Mouse (Mus musculus) cerebellum, adult 2 months (tissue): ENCODE measurements around the gene Slc50a1. TPM values are rescaled to one million over a fixed set of nuclear protein-coding genes. Genes with fewer than 3 reads are reported as not detected.

ENCODE experiments used
- DNase-seq, 2 experiments: peaks; one replicate each; pipeline ENCODE4 v3.0.0; 2021
- H3K27ac ChIP-seq: fragments of 200-500 bp; 2 replicates; pipeline ENCODE4 v1.5.1; 2012; ENCODE audit warnings: low read length, control low read depth, inconsistent platforms; ENCODE audit not compliant: insufficient read depth
- H3K27me3 ChIP-seq: fragments of 200-500 bp; 2 replicates; pipeline ENCODE4 v1.6.1; 2012; ENCODE audit warnings: inconsistent platforms, mild to moderate bottlenecking, low read length, moderate library complexity; ENCODE audit not compliant: control insufficient read depth, insufficient read depth
- H3K4me1 ChIP-seq: fragments of 200-500 bp; 2 replicates; pipeline ENCODE4 v1.6.1; 2011; ENCODE audit warnings: low read length; ENCODE audit not compliant: control insufficient read depth, insufficient read depth
- H3K4me3 ChIP-seq: fragments of 200-500 bp; replicated peaks from 2 replicates; pipeline ENCODE3; 2011; ENCODE audit warnings: mild to moderate bottlenecking, low read depth, low read length, control low read depth; ENCODE audit not compliant: insufficient read depth
- CTCF ChIP-seq: fragments of 200-500 bp; IDR thresholded peaks from 2 replicates; pipeline ENCODE4 v1.5.1; 2011; ENCODE audit warnings: low read depth, mild to moderate bottlenecking, control low read depth, low read length, moderate library complexity, borderline replicate concordance; ENCODE audit not compliant: insufficient read depth
- POLR2A ChIP-seq: fragments of 200-500 bp; IDR thresholded peaks from 2 replicates; pipeline ENCODE4 v1.6.1; 2011; ENCODE audit warnings: low read length, control low read depth, borderline replicate concordance; ENCODE audit not compliant: insufficient read depth
- WGBS: fragments of 180-500 bp; shearing (Covaris S2); methylation state at CpG from one replicate; pipeline ENCODE4 v1.1.7; 2018; 5-methylcytosine and 5-hydroxymethylcytosine counted together
- polyA plus RNA-seq: library from polyadenylated mRNA; depleted of rRNA; stranded (reverse); fragments of >200 nt; gene quantifications from 2 replicates; pipeline ENCODE4 v1.2.3, GENCODE M21; 2012

Slc50a1 gene
- polyA plus RNA-seq, 1 experiment = 122 TPM

GRCm38 (mm10) chr3:89291874-89292273 is 21.5 kb upstream of the Slc50a1 start:
- Histone ChIP-seq H3K4me3 (no peak overlapping the region), H3K4me1 (no peaks in the 10 kb centered on the region), H3K27ac (no peak overlapping the region), H3K27me3 (no peaks in the 10 kb centered on the region)
- TF ChIP-seq CTCF (no peak), POLR2A (no peak)
- DNase-seq = no peak
- 73% methylated on average over 10 of the region's 10 CpGs for WGBS

DNA sequence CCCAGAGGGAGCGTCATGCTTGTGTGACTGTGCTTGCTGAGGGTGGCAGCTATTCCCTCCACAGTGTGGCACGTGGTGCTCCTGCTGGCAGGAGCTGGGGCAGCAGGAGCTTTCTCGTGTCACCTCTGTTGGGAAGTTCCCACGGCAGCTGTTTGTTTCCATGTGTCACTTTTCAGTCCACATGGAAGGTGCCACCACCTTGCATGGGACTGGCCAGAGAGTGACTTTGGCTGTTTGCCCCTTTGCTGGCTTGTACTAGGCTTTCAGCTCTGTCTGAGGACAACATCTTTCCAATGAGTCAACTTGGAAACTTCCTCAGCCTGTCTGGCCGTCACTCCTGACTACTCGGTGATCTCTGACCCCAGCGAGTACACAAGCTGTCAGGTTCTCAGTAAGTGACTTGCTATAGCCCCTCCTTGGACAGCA is 18.1 kb upstream of the Slc50a1 start:
- H3K4me3 ChIP-seq = no peak overlapping the region
- no peak for TF ChIP-seq CTCF
- no peak for TF ChIP-seq POLR2A
- H3K27ac ChIP-seq = no peak overlapping the region
- no peak for DNase-seq
- H3K27me3 ChIP-seq = no peaks in the 10 kb centered on the region
- WGBS = 30% methylated on average over 7 of the region's 7 CpGs
- H3K4me1 ChIP-seq = no peaks in the 10 kb centered on the region

GRCm38 (mm10) chr3:89287286-89287685 is 16.9 kb upstream of the Slc50a1 start:
- no peak for TF ChIP-seq CTCF
- no peak for TF ChIP-seq POLR2A
- no peak for DNase-seq
- 70% methylated on average over 5 of the region's 5 CpGs for WGBS
- no peak overlapping the region for H3K27ac ChIP-seq
- H3K4me1 ChIP-seq = no peaks in the 10 kb centered on the region
- H3K27me3 ChIP-seq = no peaks in the 10 kb centered on the region
- H3K4me3 ChIP-seq = no peak overlapping the region

DNA sequence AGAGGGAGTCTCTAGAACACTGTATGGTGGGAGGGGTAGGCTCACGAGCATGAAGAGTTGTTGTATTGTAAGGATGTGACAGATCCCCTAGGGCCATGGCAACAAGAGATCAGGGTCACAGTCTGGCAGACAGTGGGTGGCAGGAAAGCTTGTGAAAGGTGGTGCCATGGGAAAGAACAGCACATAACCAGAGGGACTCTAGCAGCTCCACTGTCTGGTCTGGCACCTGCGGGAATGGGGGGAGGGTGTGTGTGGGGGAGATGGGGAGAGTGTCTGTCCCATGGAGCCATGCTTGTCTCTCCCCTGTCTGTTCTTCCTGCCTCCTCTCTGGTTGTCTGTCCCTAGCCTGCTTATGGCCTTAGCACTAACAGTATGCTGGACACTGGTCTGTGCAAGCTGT is 15.2 kb upstream of the Slc50a1 start:
- Histone ChIP-seq H3K4me1 (no peaks in the 10 kb centered on the region), H3K27ac (no peak overlapping the region), H3K4me3 (no peak overlapping the region), H3K27me3 (no peaks in the 10 kb centered on the region)
- TF ChIP-seq CTCF (no peak), POLR2A (no peak)
- DNase-seq = no peak
- WGBS = 48% methylated on average over 2 of the region's 2 CpGs

- Histone ChIP-seq H3K27ac (no peak overlapping the region), H3K27me3 (no peaks in the 10 kb centered on the region), H3K4me1 (no peaks in the 10 kb centered on the region), H3K4me3 (no peak overlapping the region)
- 74% methylated on average over 3 of the region's 3 CpGs for WGBS
- TF ChIP-seq CTCF (no peak), POLR2A (no peak)
- no peak for DNase-seq
Measured at GRCm38 (mm10) chr3:89284261-89284660, 13.9 kb upstream of the Slc50a1 start.

GRCm38 (mm10) chr3:89282291-89282643 is 11.9 kb upstream of the Slc50a1 start:
- Histone ChIP-seq H3K4me1 (peaks cover 8% of the 10 kb centered on the region), H3K27me3 (no peaks in the 10 kb centered on the region), H3K27ac (no peak overlapping the region), H3K4me3 (no peak overlapping the region)
- WGBS = 23% methylated on average over 4 of the region's 4 CpGs
- no peak for DNase-seq
- TF ChIP-seq CTCF = no peak
- no peak for TF ChIP-seq POLR2A

GRCm38 (mm10) chr3:89281579-89282290 is 11.4 kb upstream of the Slc50a1 start:
- peak; percentile 83 to 86 for DNase-seq
- Histone ChIP-seq H3K4me1 (peaks cover 8% of the 10 kb centered on the region), H3K4me3 (no peak overlapping the region), H3K27ac (no peak overlapping the region), H3K27me3 (no peaks in the 10 kb centered on the region)
- TF ChIP-seq CTCF = peak; percentile 95
- TF ChIP-seq POLR2A = no peak
- 14% methylated on average over 20 of the region's 20 CpGs for WGBS
